Mouse (Mus musculus): Measurements from ENCODE around the gene Rufy4. TPM values are rescaled to one million over a fixed set of nuclear protein-coding genes. Genes with fewer than 3 reads are reported as not detected.

Rufy4 gene
- polyA plus RNA-seq (2016; fragmentation: Nextera tagmentation; extraction: Ambion mirVana) = 0.22 and 0.26 TPM in 2 replicates

- H3K36me3 ChIP-seq = no peaks in the 10 kb centered on the region
- peak within 1 kb of the TSS; percentile 58 for H3K4me3 ChIP-seq
- H3K27ac ChIP-seq = no peak within 1 kb of the TSS
- H3K27me3 ChIP-seq = peaks cover 33% of the 10 kb centered on the region
- ATAC-seq (ENCODE audit: insufficient number of reproducible peaks, insufficient read depth, low FRiP score, low TSS enrichment) = peak; percentile 28; the same call in 1 of the 2 replicates
- H3K9me3 ChIP-seq = no peaks in the 10 kb centered on the region
- H3K4me1 ChIP-seq = 0 out of 2 replicates have a peak, but pooled peaks cover 7% of the 10 kb centered on the region
- H3K4me2 ChIP-seq (replicated peaks) = peak within 1 kb of the TSS; percentile 97
- WGBS = under 1% methylated on average over 12 of the region's 12 CpGs
- H3K9ac ChIP-seq = peak within 1 kb of the TSS; percentile 75
Observed at GRCm38 (mm10) chr1:74124991-74125552, at the start of gene Rufy4. Gene Rufy4 (plus strand): TSS chr1:74125541.

- Histone ChIP-seq H3K27me3 (no peaks in the 10 kb centered on the region), H3K4me2 (replicated peaks) (no peak overlapping the region), H3K4me1 (no peaks in the 10 kb centered on the region; the same call in 1 of the 2 replicates), H3K27ac (no peak overlapping the region), H3K4me3 (no peak overlapping the region), H3K36me3 (peaks cover 31% of the 10 kb centered on the region), H3K9ac (no peak overlapping the region), H3K9me3 (no peaks in the 10 kb centered on the region)
- no peak for ATAC-seq (ENCODE audit: insufficient number of reproducible peaks, insufficient read depth, low FRiP score, low TSS enrichment)
- 79% methylated on average over 4 of the region's 4 CpGs for WGBS
Observed at GRCm38 (mm10) chr1:74076230-74076629, 49.1 kb upstream of the Rufy4 start.

DNA sequence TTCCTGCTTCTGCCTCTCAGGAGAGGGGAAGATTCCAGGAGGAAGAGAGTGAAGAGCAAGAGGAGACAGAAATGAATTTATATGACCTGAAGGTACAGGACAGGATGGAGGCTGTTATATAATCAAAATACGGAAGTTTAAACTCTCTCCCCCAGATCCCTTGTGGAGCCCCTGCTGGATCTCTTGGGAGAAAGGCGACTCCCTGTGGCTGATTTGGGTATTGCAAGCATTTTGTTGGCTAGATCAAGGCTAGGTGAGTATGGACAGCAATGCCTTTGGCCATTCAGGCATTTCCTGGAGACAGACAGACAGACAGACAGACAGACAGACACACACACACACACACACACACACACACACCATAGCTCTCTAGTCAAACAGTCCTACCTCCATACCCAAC lies 48.0 kb upstream of the Rufy4 start:
- Histone ChIP-seq H3K9me3 (no peaks in the 10 kb centered on the region), H3K4me3 (no peak overlapping the region), H3K4me1 (peaks cover 9% of the 10 kb centered on the region), H3K9ac (peak overlapping the region; percentile 17; the same call in 1 of the 2 replicates), H3K36me3 (peaks cover 31% of the 10 kb centered on the region), H3K4me2 (replicated peaks) (no peak overlapping the region), H3K27me3 (no peaks in the 10 kb centered on the region), H3K27ac (no peak overlapping the region)
- no peak for ATAC-seq (ENCODE audit: insufficient number of reproducible peaks, insufficient read depth, low FRiP score, low TSS enrichment)
- WGBS = 6% methylated on average over 2 of the region's 2 CpGs

GRCm38 (mm10) chr1:74081573-74081989 lies 43.8 kb upstream of the Rufy4 start:
- peaks cover 42% of the 10 kb centered on the region for H3K4me1 ChIP-seq
- H3K4me2 ChIP-seq (replicated peaks) = no peak overlapping the region
- no peak overlapping the region for H3K4me3 ChIP-seq
- no peak overlapping the region for H3K9ac ChIP-seq
- H3K27me3 ChIP-seq = no peaks in the 10 kb centered on the region
- peaks cover 14% of the 10 kb centered on the region; the same call in 1 of the 2 replicates for H3K36me3 ChIP-seq
- WGBS = 60% methylated on average over 2 of the region's 2 CpGs
- H3K27ac ChIP-seq = no peak overlapping the region
- ATAC-seq (ENCODE audit: insufficient number of reproducible peaks, insufficient read depth, low FRiP score, low TSS enrichment) = no peak
- H3K9me3 ChIP-seq = no peaks in the 10 kb centered on the region

GRCm38 (mm10) chr1:74082841-74083463 lies 42.4 kb upstream of the Rufy4 start:
- Histone ChIP-seq H3K4me1 (peaks cover 42% of the 10 kb centered on the region), H3K36me3 (peaks cover 9% of the 10 kb centered on the region; the same call in 1 of the 2 replicates), H3K27me3 (no peaks in the 10 kb centered on the region), H3K27ac (no peak overlapping the region), H3K4me2 (replicated peaks) (no peak overlapping the region), H3K4me3 (no peak overlapping the region), H3K9ac (no peak overlapping the region), H3K9me3 (no peaks in the 10 kb centered on the region)
- 20% methylated on average over 6 of the region's 6 CpGs for WGBS
- ATAC-seq (ENCODE audit: insufficient number of reproducible peaks, insufficient read depth, low FRiP score, low TSS enrichment) = no peak

GRCm38 (mm10) chr1:74084065-74084705 lies 41.2 kb upstream of the Rufy4 start:
- WGBS = 58% methylated on average over 6 of the region's 6 CpGs
- Histone ChIP-seq H3K27ac (peak overlapping the region; percentile 55; the same call in 1 of the 2 replicates), H3K4me1 (peaks cover 46% of the 10 kb centered on the region), H3K9me3 (no peaks in the 10 kb centered on the region), H3K36me3 (no peaks in the 10 kb centered on the region), H3K9ac (no peak overlapping the region), H3K27me3 (no peaks in the 10 kb centered on the region), H3K4me2 (replicated peaks) (no peak overlapping the region), H3K4me3 (no peak overlapping the region)
- ATAC-seq (ENCODE audit: insufficient number of reproducible peaks, insufficient read depth, low FRiP score, low TSS enrichment) = no peak

DNA sequence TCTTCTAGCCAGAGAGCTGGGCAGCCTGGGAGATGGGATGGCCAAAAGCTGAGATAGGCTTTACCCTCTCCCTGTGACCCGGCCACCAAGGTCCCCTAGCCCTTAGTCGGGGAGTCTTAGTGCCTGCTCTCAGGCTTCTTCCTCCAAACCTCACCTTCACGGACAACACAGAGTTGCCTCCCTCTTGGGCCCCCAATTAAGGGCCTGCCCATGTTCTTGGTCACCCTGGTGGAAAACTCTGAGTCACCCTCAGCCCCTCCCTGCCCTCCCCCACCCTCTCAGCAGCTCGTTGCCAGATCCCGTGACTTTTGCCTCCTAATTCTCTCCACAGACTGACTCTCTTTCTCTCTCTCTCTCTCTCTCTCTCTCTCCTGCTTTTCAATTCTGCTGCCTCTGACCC lies 40.6 kb upstream of the Rufy4 start:
- peaks cover 52% of the 10 kb centered on the region for H3K4me1 ChIP-seq

DNA sequence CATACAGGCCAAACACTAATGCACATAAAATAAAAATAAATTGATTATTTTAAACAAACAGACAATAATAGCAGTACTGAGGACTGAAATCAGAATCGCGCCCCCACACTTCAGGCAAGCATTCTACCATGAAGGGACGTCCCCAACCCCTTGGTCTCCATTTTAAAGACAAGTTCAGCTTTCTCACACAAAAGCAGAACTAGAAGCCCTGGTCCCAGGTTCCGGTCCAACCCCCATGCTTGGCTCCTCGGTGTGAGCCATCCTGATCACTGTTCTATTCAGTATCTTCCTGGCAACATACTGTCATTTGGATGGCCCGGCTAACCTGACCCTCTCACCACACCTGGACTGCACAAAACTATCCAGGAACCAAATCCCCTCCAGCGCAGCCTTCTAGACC lies 39.8 kb upstream of the Rufy4 start:
- Histone ChIP-seq H3K27ac (no peak overlapping the region), H3K9me3 (no peaks in the 10 kb centered on the region), H3K36me3 (no peaks in the 10 kb centered on the region), H3K4me3 (no peak overlapping the region), H3K27me3 (no peaks in the 10 kb centered on the region), H3K9ac (no peak overlapping the region), H3K4me2 (replicated peaks) (no peak overlapping the region), H3K4me1 (peaks cover 60% of the 10 kb centered on the region)
- WGBS = 81% methylated on average over 7 of the region's 7 CpGs
- ATAC-seq (ENCODE audit: insufficient number of reproducible peaks, insufficient read depth, low FRiP score, low TSS enrichment) = no peak

More for the DNA sequence above, 40.6 kb upstream of the Rufy4 start:
- H3K4me3 ChIP-seq = no peak overlapping the region
- H3K9me3 ChIP-seq = no peaks in the 10 kb centered on the region
- no peak for ATAC-seq (ENCODE audit: insufficient number of reproducible peaks, insufficient read depth, low FRiP score, low TSS enrichment)
- WGBS = 42% methylated on average over 5 of the region's 5 CpGs
- H3K27me3 ChIP-seq = no peaks in the 10 kb centered on the region
- no peaks in the 10 kb centered on the region for H3K36me3 ChIP-seq
- no peak overlapping the region for H3K9ac ChIP-seq
- H3K4me2 ChIP-seq (replicated peaks) = no peak overlapping the region
- no peak overlapping the region for H3K27ac ChIP-seq

GRCm38 (mm10) chr1:74088569-74088968 lies 36.8 kb upstream of the Rufy4 start:
- H3K9ac ChIP-seq = no peak overlapping the region
- peaks cover 63% of the 10 kb centered on the region for H3K4me1 ChIP-seq
- H3K27ac ChIP-seq = no peak overlapping the region
- H3K36me3 ChIP-seq = no peaks in the 10 kb centered on the region
- H3K4me3 ChIP-seq = no peak overlapping the region
- H3K4me2 ChIP-seq (replicated peaks) = peak overlapping the region; percentile 84; the same call in 1 of the 2 replicates
- no peaks in the 10 kb centered on the region for H3K27me3 ChIP-seq
- no peak for ATAC-seq (ENCODE audit: insufficient number of reproducible peaks, insufficient read depth, low FRiP score, low TSS enrichment)
- H3K9me3 ChIP-seq = no peaks in the 10 kb centered on the region
- 45% methylated on average over 1 of the region's 1 CpGs for WGBS

DNA sequence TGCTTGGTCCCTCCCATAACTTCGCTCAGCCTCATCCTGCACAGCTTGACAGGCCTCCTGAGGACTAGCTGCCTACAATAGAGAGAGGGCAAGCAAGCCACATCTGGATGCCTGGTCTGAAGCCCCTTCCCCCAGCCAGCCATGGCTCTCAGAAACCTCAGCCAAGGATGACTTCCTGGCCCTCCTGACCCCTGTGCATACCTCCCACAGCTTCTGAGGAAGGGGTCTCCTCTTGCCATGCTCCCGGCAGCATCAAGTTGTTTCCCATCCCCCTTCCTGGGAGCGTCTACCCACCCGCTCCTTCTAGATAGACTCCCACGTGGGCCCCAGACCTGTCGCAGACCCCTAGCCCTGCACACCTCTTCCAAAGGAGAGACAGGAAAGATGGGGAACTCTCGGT lies 35.0 kb upstream of the Rufy4 start:
- H3K9ac ChIP-seq = peak overlapping the region; percentile 68
- H3K4me1 ChIP-seq = peaks cover 56% of the 10 kb centered on the region
- H3K27ac ChIP-seq = peak overlapping the region; percentile 99
- peak overlapping the region; percentile 84 for H3K4me2 ChIP-seq (replicated peaks)
- 11% methylated on average over 7 of the region's 7 CpGs for WGBS
- no peak for ATAC-seq (ENCODE audit: insufficient number of reproducible peaks, insufficient read depth, low FRiP score, low TSS enrichment)
- no peaks in the 10 kb centered on the region for H3K27me3 ChIP-seq
- no peaks in the 10 kb centered on the region for H3K9me3 ChIP-seq
- peak overlapping the region; percentile 46 for H3K4me3 ChIP-seq
- H3K36me3 ChIP-seq = no peaks in the 10 kb centered on the region

DNA sequence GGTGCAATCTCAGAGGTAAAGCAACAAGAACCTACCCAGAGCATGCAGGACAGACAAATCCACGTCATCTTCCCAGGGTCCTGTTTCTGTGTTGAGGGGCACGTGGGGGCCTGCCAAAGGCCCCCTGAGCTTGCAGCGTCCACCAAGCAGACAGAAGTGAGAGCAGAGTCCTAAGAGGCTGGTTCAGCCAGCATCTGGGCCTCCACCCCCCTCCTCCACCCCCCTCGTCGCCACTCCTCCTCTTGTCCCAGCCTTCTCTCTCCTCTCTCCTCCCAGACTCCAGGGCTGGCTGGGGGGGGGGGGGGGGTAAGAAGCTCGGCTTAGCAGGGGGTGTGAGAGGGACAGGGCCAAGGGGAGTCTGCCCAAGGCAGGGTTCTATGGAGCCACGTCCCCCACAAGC lies 34.2 kb upstream of the Rufy4 start:
- 6% methylated on average over 7 of the region's 7 CpGs for WGBS
- Histone ChIP-seq H3K9me3 (no peaks in the 10 kb centered on the region), H3K9ac (peak overlapping the region; percentile 68), H3K27me3 (no peaks in the 10 kb centered on the region), H3K27ac (peak overlapping the region; percentile 99), H3K4me1 (peaks cover 54% of the 10 kb centered on the region), H3K4me2 (replicated peaks) (peak overlapping the region; percentile 84), H3K4me3 (peak overlapping the region; percentile 46), H3K36me3 (no peaks in the 10 kb centered on the region)
- ATAC-seq (ENCODE audit: insufficient number of reproducible peaks, insufficient read depth, low FRiP score, low TSS enrichment) = peak; percentile 78
